Mouse (Mus musculus) urinary bladder, postnatal 10 days (tissue): ENCODE results near the gene Acot5.
"Not testable (repeated sequence)": the region's sequence is repeated elsewhere in the genome, so short reads cannot be mapped to it uniquely, and the experiment has no call there.

Experiments used
- DNase-seq: peaks from one replicate; pipeline ENCODE4 v3.0.0; 2022; ENCODE audit warnings: low spot score

Acot5 gene

GRCm38 (mm10) chr12:84068986-84069385, at the start of gene Acot5:
TSS of gene Acot5 (plus strand) at chr12:84069325.
- DNase-seq, result no peak

GRCm38 (mm10) chr12:84020528-84020927, 48.6 kb upstream of the Acot5 start:
- not testable (repeated sequence) for DNase-seq

GRCm38 (mm10) chr12:84022266-84022665, 46.9 kb upstream of the Acot5 start:
- DNase-seq, result not testable (repeated sequence)

- DNase-seq, result no peak
Observed at GRCm38 (mm10) chr12:84023052-84023745, 45.9 kb upstream of the Acot5 start.

- no peak for DNase-seq
Observed at GRCm38 (mm10) chr12:84025888-84026287, 43.2 kb upstream of the Acot5 start.

GRCm38 (mm10) chr12:84028328-84028727, 40.8 kb upstream of the Acot5 start:
- DNase-seq, result not testable (repeated sequence)

GRCm38 (mm10) chr12:84029043-84029442, 40.1 kb upstream of the Acot5 start:
- DNase-seq, result not testable (repeated sequence)

- peak; percentile 27 for DNase-seq
Observed at GRCm38 (mm10) chr12:84030659-84031332, 38.3 kb upstream of the Acot5 start.

GRCm38 (mm10) chr12:84032854-84033253, 36.3 kb upstream of the Acot5 start:
- DNase-seq, result no peak

GRCm38 (mm10) chr12:84033302-84033701, 35.8 kb upstream of the Acot5 start:
- DNase-seq, result not testable (repeated sequence)

- DNase-seq, result no peak
Observed at GRCm38 (mm10) chr12:84034108-84034507, 35.0 kb upstream of the Acot5 start.

- not testable (repeated sequence) for DNase-seq
Observed at GRCm38 (mm10) chr12:84038241-84038640, 30.9 kb upstream of the Acot5 start, which contains the start of gene Acot4. TSS of gene Acot4 (plus strand) at chr12:84038379.

- not testable (repeated sequence) for DNase-seq
Observed at GRCm38 (mm10) chr12:84038691-84039111, 30.4 kb upstream of the Acot5 start, which contains the start of gene Gm49366. TSS of gene Gm49366 (plus strand) at chr12:84038935.

- DNase-seq, result no peak
Observed at GRCm38 (mm10) chr12:84042248-84042647, 26.9 kb upstream of the Acot5 start.

- DNase-seq, result no peak
Observed at GRCm38 (mm10) chr12:84044045-84044444, 25.1 kb upstream of the Acot5 start.

- DNase-seq, result no peak
Observed at GRCm38 (mm10) chr12:84046906-84047305, 22.2 kb upstream of the Acot5 start.

- DNase-seq, result not testable (repeated sequence)
Observed at GRCm38 (mm10) chr12:84050744-84051143, 18.4 kb upstream of the Acot5 start.

- DNase-seq, result no peak
Observed at GRCm38 (mm10) chr12:84051937-84052474, 17.1 kb upstream of the Acot5 start, which contains the start of gene Acot3. TSS of gene Acot3 (plus strand) at chr12:84052144.

- DNase-seq, result no peak
Observed at GRCm38 (mm10) chr12:84052609-84053008, 16.5 kb upstream of the Acot5 start.

- no peak for DNase-seq
Observed at GRCm38 (mm10) chr12:84053173-84053572, 16.0 kb upstream of the Acot5 start.

GRCm38 (mm10) chr12:84053679-84054391, 15.3 kb upstream of the Acot5 start:
- DNase-seq, result no peak

- DNase-seq, result no peak
Observed at GRCm38 (mm10) chr12:84060946-84061345, 8.2 kb upstream of the Acot5 start.
